Mouse (Mus musculus): ENCODE data around the gene Auh. TPM values are rescaled to one million over a fixed set of nuclear protein-coding genes. Genes with fewer than 3 reads are reported as not detected.
A peak's percentile ranks its signal among the peaks of the same experiment; 100 is the strongest.

Gene Auh
- polyA plus RNA-seq, 1 experiment from 2014 or later = 51.3 TPM

DNA sequence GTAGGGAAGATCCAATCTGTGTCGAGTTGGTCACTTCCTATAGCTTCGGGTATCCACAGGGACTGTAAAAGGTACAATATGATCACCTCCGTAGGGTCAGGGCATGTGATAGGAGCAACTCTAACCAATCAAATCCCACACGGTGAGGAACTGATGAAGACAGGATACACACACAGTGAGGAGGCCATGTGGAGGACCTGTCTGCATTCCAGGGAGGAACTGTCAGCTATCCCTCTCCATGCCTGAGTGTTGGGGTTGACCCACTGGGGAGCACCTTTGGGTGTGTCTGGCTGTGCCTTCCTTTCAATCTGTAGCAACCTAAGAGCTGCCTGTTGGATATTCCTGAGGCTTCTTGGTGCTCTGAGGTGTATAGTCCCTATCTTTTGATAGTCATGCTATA lies 33.4 kb upstream of the Auh start:
- Histone ChIP-seq H3K36me3 (peaks cover 35% of the 10 kb centered on the region), H3K9ac (no peak overlapping the region), H3K4me2 (no peak overlapping the region), H3K27ac (ENCODE audit: poor library complexity, severe bottlenecking) (no peak overlapping the region), H3K27me3 (replicated peaks) (no peaks in the 10 kb centered on the region), H3K4me1 (replicated peaks) (no peaks in the 10 kb centered on the region), H3K4me3 (no peak overlapping the region), H3K9me3 (replicated peaks) (no peaks in the 10 kb centered on the region)
- no peak for ATAC-seq (ENCODE audit: insufficient number of reproducible peaks, low FRiP score)
- WGBS = 84% methylated on average over 4 of the region's 4 CpGs

DNA sequence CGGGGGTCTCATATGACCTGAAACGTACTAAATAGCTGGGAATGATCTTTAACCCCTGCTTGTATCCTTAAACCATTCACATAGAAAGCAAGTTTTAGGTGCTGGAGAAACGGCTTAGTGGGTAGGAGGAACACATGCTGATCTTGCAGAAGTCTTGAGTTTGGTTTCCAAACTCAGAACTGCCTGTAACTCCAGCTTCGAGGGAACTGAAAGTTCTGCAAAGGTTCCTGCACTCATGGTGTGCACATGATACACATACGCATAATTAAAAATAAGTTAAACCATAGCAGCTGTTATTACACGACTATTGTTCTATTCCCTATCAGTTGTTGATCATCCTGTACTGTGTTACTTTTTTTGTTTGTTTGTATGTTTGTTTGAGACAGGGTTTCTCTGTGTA lies 32.9 kb upstream of the Auh start:
- Histone ChIP-seq H3K4me3 (no peak overlapping the region), H3K4me2 (no peak overlapping the region), H3K4me1 (replicated peaks) (no peaks in the 10 kb centered on the region), H3K9ac (no peak overlapping the region), H3K27ac (ENCODE audit: poor library complexity, severe bottlenecking) (no peak overlapping the region), H3K36me3 (peaks cover 29% of the 10 kb centered on the region), H3K27me3 (replicated peaks) (no peaks in the 10 kb centered on the region), H3K9me3 (replicated peaks) (no peaks in the 10 kb centered on the region)
- no peak for ATAC-seq (ENCODE audit: insufficient number of reproducible peaks, low FRiP score)
- 81% methylated on average over 6 of the region's 6 CpGs for WGBS

DNA sequence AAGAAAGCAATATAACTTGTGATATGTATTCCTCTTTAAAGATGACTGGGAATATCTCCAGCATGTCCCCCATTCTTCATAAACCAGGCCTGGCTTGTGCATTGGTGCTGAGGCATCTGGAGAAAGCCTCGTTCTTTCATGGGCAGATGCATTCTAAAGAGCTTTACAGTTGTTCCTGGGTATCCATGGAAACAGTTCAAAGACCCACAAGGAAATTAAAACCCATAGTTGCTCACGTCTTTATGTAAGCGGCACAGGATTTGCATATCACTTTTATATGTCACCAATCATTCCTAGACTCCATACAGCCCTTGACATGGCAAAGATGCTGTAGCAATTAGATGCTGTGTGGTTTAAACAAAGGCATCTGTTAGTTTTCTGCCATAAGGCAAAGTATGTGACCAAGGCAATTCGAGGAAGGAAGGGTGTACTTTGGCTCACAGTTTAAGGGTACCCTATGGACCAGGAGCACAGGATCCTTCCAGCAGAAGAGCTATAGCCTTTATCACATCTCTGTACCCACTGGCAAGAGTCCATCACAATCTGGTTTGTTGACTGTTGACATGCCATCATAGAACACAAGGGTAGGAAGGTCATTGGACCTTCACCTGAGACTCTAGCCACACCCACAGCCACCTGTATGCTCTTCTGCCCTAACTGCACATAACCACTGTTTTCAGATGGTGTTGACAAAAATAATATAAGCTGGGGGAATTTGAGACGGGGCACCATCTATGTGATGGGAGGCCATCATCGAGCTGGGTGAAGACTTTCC lies 24.5 kb upstream of the Auh start:
- ATAC-seq (ENCODE audit: insufficient number of reproducible peaks, low FRiP score) = no peak
- H3K9me3 ChIP-seq (replicated peaks) = peaks cover 8% of the 10 kb centered on the region; the same call in 1 of the 2 replicates
- no peaks in the 10 kb centered on the region for H3K36me3 ChIP-seq
- no peak overlapping the region for H3K27ac ChIP-seq (ENCODE audit: poor library complexity, severe bottlenecking)
- 85% methylated on average over 6 of the region's 6 CpGs for whole genome bisulfite sequencing
- no peak overlapping the region for H3K4me2 ChIP-seq
- no peak overlapping the region for H3K4me3 ChIP-seq
- no peaks in the 10 kb centered on the region for H3K27me3 ChIP-seq (replicated peaks)
- H3K4me1 ChIP-seq (replicated peaks) = no peaks in the 10 kb centered on the region
- H3K9ac ChIP-seq = no peak overlapping the region

DNA sequence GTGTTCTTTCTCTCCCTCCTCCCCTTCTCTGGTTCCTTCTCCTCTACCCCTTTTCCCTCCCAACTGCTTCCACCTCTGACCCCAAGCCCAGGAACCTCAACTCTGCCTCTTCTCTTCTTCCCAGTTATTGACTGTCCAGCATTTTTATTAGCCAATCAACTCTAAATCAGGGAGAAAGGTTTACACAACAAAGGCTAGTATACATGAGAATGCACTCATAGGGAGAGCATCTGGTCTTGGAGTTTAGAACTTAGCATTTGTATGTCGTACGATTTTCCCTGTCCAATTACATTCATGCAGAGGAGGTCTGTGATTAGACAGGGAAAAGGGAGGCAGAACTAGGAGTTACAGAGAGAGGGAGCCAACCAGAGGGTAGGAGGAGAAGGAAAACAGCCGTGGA lies 19.7 kb upstream of the Auh start:
- H3K9ac ChIP-seq = no peak overlapping the region
- H3K4me3 ChIP-seq = no peak overlapping the region
- no peaks in the 10 kb centered on the region for H3K27me3 ChIP-seq (replicated peaks)
- ATAC-seq (ENCODE audit: insufficient number of reproducible peaks, low FRiP score) = no peak
- WGBS = 79% methylated on average over 3 of the region's 3 CpGs
- H3K4me1 ChIP-seq (replicated peaks) = no peaks in the 10 kb centered on the region
- H3K9me3 ChIP-seq (replicated peaks) = 0 out of 2 replicates have a peak, but pooled peaks cover 4% of the 10 kb centered on the region
- H3K27ac ChIP-seq (ENCODE audit: poor library complexity, severe bottlenecking) = no peak overlapping the region
- H3K36me3 ChIP-seq = no peaks in the 10 kb centered on the region
- H3K4me2 ChIP-seq = no peak overlapping the region

DNA sequence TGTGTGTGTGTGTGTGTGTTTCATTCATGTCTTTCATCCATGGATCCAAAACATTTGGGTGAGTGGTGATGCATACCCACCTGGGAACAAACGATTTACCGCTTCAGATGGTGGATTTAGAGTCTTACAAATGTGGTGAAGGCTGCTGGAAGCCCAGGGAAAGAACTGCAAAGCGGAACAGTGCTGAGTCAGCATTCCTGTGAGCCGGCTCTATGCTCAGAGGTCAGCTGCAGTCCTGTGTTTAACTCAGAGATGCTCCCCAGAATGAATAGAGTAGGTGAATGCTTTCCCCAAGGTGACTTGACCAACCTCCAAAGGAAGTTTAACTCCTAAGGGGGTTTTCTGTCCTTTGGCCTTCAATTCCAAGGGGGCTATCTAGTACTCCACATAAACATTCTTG lies 18.1 kb upstream of the Auh start:
- Histone ChIP-seq H3K4me2 (no peak overlapping the region), H3K9ac (no peak overlapping the region), H3K4me1 (replicated peaks) (0 out of 2 replicates have a peak, but pooled peaks cover 2% of the 10 kb centered on the region), H3K4me3 (no peak overlapping the region), H3K9me3 (replicated peaks) (no peaks in the 10 kb centered on the region), H3K36me3 (no peaks in the 10 kb centered on the region), H3K27ac (ENCODE audit: poor library complexity, severe bottlenecking) (no peak overlapping the region), H3K27me3 (replicated peaks) (no peaks in the 10 kb centered on the region)
- 84% methylated on average over 4 of the region's 4 CpGs for WGBS
- no peak for ATAC-seq (ENCODE audit: insufficient number of reproducible peaks, low FRiP score)

DNA sequence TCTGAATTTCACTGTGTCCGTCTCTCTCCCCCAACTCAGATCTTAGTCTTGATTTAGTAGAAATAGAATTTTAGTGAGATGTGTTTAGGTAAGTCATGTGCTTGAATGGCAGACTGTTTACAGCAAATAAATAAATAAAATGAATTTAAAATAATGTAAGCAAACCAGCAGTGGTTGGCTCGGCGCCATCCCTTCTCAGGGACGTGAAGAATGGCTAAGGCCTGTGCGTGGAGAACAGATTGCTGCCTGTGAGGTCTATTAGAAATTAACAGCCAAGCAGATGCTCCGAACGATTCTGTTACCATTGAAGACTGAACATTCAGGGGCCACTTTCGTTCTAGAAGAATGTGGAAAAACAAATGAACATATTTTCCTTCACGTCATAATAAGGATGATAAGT lies 16.3 kb upstream of the Auh start:
- 0 out of 2 replicates have a peak, but pooled peaks cover 2% of the 10 kb centered on the region for H3K4me1 ChIP-seq (replicated peaks)
- H3K27ac ChIP-seq (ENCODE audit: poor library complexity, severe bottlenecking) = no peak overlapping the region
- H3K9ac ChIP-seq = no peak overlapping the region
- H3K27me3 ChIP-seq (replicated peaks) = no peaks in the 10 kb centered on the region
- no peaks in the 10 kb centered on the region for H3K36me3 ChIP-seq
- 81% methylated on average over 9 of the region's 9 CpGs for WGBS
- no peak for ATAC-seq (ENCODE audit: insufficient number of reproducible peaks, low FRiP score)
- H3K4me2 ChIP-seq = no peak overlapping the region
- H3K4me3 ChIP-seq = no peak overlapping the region
- H3K9me3 ChIP-seq (replicated peaks) = no peaks in the 10 kb centered on the region

DNA sequence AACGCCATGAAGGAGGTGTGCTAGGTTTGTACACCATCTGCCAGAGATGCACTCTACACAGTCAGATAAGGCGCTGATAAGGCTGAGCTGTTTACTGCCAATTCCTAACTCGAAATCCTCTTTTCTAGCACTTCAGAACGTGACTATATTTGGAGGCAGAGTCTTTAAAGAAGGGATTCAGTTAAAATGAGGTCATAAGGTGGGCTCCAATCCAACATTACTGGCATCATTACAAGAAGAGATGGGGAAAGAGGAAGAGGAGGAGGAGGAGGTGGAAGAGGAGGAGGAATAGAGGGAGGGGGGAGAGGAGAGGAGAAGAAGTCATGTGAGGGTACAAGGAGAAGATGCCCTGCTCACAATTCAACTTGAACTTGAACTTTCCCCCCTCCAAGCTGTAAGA lies 14.6 kb upstream of the Auh start:
- ATAC-seq (ENCODE audit: insufficient number of reproducible peaks, low FRiP score) = no peak
- no peak overlapping the region for H3K27ac ChIP-seq (ENCODE audit: poor library complexity, severe bottlenecking)
- H3K27me3 ChIP-seq (replicated peaks) = no peaks in the 10 kb centered on the region
- no peak overlapping the region for H3K9ac ChIP-seq
- 0 out of 2 replicates have a peak, but pooled peaks cover 2% of the 10 kb centered on the region for H3K4me1 ChIP-seq (replicated peaks)
- no peak overlapping the region for H3K4me3 ChIP-seq
- H3K9me3 ChIP-seq (replicated peaks) = no peaks in the 10 kb centered on the region
- H3K36me3 ChIP-seq = no peaks in the 10 kb centered on the region
- no peak overlapping the region for H3K4me2 ChIP-seq
- WGBS = 29% methylated on average over 4 of the region's 4 CpGs

DNA sequence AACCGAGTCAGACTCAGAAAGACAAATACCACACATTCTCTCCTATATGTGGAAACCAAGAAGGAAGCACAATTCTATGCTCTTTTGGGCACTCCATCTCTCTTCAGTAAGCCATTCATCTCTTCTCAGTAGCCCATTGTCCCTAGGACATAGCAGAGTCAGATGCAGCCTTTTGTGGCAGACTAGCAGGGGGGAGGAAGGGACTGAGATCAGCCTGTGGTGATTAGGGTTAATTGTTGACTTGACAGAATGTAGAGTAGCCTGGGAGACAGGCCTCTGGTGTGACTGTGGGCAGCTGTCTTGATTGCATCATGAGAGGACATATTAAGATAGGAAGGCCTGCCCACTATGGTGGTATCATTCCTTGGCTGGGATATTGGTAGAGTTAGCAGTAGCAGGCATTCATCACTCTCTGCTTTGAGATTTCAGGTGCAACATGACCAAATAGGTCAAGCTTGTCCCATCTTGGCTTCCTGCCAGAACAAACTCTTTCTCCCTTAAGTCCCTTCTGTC lies 13.5 kb upstream of the Auh start:
- H3K4me3 ChIP-seq = no peak overlapping the region
- H3K4me1 ChIP-seq (replicated peaks) = 0 out of 2 replicates have a peak, but pooled peaks cover 2% of the 10 kb centered on the region
- no peak overlapping the region for H3K9ac ChIP-seq
- no peak overlapping the region for H3K27ac ChIP-seq (ENCODE audit: poor library complexity, severe bottlenecking)
- no peaks in the 10 kb centered on the region for H3K9me3 ChIP-seq (replicated peaks)
- WGBS = 82% methylated on average over 1 of the region's 1 CpGs
- ATAC-seq (ENCODE audit: insufficient number of reproducible peaks, low FRiP score) = no peak
- H3K4me2 ChIP-seq = no peak overlapping the region
- no peaks in the 10 kb centered on the region for H3K27me3 ChIP-seq (replicated peaks)
- H3K36me3 ChIP-seq = no peaks in the 10 kb centered on the region

DNA sequence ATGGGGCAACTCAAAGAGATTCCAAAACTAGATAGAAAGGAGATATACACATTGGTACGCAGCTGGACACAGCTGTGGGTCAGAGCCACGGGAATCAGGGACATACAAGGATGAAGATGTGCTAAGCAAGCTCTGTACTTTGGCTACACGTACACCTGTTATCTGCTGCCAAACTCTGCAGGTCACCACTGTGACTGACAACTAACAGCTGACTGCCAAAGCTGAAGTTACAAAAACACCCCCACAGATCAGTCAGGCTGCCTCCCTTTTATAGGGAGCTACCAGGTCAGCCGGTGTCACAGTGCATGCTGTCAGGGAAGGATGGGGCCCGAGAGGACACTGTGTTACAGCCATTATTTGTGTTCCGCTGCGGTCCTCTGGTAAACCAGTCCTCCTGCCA lies 11.5 kb upstream of the Auh start:
- Histone ChIP-seq H3K9ac (no peak overlapping the region), H3K4me3 (no peak overlapping the region), H3K9me3 (replicated peaks) (no peaks in the 10 kb centered on the region), H3K27ac (ENCODE audit: poor library complexity, severe bottlenecking) (no peak overlapping the region), H3K27me3 (replicated peaks) (no peaks in the 10 kb centered on the region), H3K4me2 (no peak overlapping the region), H3K4me1 (replicated peaks) (0 out of 2 replicates have a peak, but pooled peaks cover 2% of the 10 kb centered on the region), H3K36me3 (no peaks in the 10 kb centered on the region)
- ATAC-seq (ENCODE audit: insufficient number of reproducible peaks, low FRiP score) = no peak
- WGBS = 72% methylated on average over 7 of the region's 7 CpGs

DNA sequence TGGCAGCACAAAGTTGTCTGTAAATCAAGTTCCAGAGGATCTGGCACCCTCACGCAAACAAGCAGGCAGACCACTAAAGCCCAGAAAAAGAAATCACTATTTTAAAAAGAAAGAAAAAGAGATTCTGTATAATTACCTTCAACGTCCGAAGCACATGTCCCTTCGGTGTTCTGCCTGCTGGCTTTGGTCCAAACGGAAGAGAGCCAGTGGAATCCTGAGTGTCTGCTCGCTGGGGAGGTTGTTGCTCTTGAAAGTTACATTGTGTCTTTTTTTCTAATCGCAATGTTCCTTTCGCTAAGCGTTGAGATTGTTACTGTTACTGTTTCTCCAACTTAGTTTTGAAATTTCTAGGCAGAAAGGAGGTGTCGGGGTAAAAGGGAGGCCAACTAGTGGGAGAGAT lies 1.1 kb upstream of the Auh start:
- Histone ChIP-seq H3K9me3 (replicated peaks) (no peaks in the 10 kb centered on the region), H3K36me3 (no peaks in the 10 kb centered on the region), H3K4me1 (replicated peaks) (peaks cover 30% of the 10 kb centered on the region), H3K4me2 (no peak overlapping the region), H3K27me3 (replicated peaks) (no peaks in the 10 kb centered on the region), H3K9ac (no peak overlapping the region), H3K4me3 (no peak overlapping the region), H3K27ac (ENCODE audit: poor library complexity, severe bottlenecking) (no peak overlapping the region)
- 48% methylated on average over 10 of the region's 10 CpGs for WGBS
- ATAC-seq (ENCODE audit: insufficient number of reproducible peaks, low FRiP score) = no peak

DNA sequence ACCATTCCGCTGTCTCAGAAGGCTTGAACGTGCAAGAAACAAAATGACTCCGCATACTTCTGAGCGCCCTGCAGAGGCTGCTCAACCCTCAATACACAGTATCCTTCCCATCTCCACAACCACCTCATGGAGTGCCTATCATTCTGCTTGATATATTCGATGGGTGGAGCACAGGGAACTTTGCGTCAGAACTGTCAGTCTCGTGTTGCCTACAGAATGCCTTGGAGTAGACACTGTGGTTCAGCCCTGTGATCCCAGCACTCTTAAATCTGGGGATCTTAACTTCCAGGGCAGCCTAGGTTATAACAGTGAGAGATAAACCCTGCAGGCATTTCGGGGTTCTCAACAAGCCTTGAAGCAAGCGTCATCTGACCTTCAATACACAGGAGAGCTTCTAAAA lies 1.1 kb downstream of the Auh start:
- Histone ChIP-seq H3K27me3 (replicated peaks) (no peaks in the 10 kb centered on the region), H3K9me3 (replicated peaks) (0 out of 2 replicates have a peak, but pooled peaks cover 3% of the 10 kb centered on the region), H3K9ac (peak overlapping the region; percentile 84; the same call in 1 of the 2 replicates), H3K4me3 (peak overlapping the region; percentile 89), H3K36me3 (no peaks in the 10 kb centered on the region), H3K4me2 (peak overlapping the region; percentile 73), H3K4me1 (replicated peaks) (peaks cover 30% of the 10 kb centered on the region), H3K27ac (ENCODE audit: poor library complexity, severe bottlenecking) (no peak overlapping the region)
- ATAC-seq (ENCODE audit: insufficient number of reproducible peaks, low FRiP score) = no peak
- 58% methylated on average over 9 of the region's 9 CpGs for WGBS
